Mouse (Mus musculus): Measurements from ENCODE around the gene Cutal. TPM values are rescaled to one million over a fixed set of nuclear protein-coding genes. Genes with fewer than 3 reads are reported as not detected.

Gene Cutal
- total RNA-seq, 1 experiment from 2014 or later, result 0.49 TPM

DNA sequence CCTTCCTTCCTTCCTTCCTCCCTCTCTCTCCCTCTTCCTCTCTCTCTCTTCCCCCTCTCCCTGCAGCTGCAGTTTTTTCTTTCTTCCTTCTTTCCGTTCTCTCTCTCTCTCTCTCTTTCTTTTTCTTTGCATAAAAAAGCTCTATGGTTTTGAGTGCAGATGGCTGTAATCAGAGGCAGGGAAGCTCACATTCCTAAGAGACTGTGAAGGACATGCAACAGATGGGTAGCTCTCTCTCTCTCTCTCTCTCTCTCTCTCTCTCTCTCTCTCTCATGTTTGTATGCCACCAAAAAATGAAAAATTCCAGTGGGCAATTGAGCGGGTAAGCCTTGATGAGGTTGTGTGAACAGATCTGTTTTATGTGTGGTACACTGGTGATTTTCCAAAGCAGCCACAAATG, 10.0 kb downstream of the Cutal start:
- DNase-seq, result no peak

DNA sequence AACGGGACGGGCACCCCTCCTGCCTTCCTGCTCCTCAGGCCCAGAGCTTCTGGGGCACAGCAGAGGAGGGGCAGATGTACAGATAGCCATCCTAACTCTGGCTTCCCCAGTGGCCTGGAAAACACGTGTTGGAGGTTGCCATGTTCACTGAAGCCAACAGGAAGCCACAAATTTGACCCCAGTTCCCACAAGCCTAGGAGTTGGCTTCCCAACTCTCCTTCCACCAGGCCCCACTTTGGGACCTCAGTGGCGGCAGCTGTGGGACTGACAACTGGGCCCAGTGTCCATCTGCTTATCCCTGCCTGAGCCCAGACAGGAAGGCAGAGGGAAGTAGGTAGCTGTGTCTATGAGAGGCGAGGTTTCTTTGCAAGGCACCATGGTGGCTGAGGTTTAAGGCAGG, 19.8 kb downstream of the Cutal start:
- DNase-seq, result no peak

DNA sequence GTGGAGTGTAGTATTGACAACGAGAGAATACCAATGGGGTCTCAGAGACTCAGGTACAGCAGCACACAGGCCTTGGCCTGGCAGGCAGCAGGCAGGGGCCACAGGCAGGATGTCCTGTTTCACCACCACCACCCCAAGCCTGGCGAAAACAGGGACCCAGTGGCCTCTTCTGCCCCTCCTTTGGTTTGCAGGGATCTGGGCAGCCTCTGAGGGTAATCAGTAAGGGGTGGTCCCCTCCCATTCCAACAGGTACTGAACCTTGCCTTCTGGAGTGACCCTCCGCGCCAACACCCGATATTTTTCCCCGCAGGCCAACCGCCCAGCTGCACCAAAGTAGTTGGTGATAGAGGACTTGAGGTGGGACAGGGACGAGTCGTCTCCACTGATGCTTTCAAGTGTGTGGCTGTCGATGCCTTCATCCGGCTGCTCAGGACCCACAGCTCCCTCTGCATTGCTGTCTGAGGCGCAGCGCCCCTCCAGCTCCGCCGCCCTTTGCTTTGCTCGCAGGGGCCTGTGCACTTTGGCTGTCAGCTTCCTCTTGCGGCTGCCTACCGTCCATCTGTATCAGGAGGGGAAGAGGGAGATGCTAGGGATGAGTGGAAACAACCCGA, 21.4 kb downstream of the Cutal start:
- no peak for DNase-seq

DNA sequence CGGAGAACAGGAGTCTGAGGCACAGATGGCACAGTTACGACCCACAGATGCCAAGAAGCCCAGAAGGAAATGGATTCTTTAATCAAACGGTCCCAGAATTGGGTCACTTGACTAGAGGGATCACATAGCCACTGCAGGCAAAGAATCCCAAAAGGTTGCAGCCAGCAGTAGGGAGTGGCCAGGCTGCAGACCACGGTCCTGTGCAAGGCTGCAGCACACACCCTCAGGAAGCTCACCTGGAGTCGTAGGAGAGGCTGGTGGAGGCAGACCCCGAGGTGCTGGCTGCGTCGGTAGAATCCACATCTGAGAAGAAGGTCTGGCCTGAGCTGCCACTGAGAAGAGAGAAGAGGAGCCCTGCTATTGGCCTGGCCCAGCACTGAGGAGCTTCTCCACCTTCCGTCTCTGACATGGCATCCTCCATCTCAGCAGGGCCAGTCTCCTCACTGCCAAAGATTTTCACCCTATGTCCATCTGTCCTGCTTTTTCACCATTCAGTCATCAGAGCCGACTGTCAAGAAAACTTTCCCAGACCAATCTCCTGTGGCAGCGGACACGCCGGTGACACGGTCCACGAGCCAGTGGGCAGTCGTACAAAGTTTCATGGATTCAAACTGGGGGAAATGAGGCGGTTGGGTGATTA, 22.7 kb downstream of the Cutal start:
- no peak for DNase-seq

DNA sequence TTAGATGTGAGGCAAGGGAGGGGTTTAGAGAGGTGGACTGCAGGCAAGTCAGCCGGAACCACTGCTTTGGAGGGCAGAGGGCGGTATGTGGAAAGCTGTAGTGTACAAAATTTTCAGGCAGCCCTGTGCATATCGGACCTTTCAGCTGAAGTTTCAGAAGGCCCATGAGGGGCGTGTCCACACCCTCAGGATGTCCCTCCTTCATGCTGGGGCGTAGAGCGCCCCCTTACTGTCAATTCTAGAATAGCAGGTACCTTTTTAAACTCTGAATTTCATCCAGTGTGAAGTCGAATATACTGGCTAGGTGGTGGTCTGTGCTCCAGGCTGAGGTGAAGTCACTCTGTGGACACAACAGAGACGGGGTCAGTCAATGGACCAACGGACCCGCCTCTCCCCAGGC, 23.6 kb downstream of the Cutal start:
- DNase-seq, result no peak

DNA sequence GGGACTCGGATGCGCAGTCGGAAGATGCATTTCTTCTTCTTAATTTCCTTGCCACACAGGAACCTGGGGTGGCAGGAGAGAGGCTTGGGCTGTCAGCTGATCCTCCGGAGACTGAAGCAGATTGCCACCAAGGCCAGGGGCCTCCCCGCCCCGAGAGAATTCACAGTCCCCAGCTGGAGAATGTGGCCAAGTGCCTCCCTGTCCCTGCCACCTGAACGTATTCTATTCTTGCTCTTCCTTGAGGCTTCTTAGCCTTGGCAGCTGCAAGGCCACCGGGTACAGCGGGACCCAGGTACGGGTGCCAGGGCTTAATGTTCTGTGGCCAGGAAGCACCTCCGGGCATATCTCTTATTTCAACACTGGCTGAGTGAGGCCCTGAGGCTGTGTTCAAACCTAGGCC, 25.5 kb downstream of the Cutal start:
- no peak for DNase-seq

DNA sequence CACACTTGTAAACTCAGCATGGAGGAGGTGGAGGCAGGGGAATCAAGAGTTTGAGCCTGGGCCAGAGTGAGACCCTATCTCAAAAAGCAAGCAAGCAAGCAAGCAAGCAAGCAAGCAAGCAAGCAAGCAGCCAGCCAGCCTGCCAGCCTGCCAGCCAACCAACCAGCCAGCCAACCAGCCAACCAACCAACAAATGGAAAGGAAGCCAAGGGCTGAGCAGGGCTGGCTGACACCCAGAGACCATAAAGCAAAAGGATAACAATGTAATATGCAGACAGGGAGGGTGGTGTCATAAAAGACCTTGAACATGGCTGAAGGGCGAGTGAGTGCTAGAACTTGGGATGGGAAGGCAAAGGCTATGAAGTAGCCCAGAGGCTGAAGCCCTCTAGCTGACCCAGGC, 26.2 kb downstream of the Cutal start:
- DNase-seq, result peak; percentile 47

DNA sequence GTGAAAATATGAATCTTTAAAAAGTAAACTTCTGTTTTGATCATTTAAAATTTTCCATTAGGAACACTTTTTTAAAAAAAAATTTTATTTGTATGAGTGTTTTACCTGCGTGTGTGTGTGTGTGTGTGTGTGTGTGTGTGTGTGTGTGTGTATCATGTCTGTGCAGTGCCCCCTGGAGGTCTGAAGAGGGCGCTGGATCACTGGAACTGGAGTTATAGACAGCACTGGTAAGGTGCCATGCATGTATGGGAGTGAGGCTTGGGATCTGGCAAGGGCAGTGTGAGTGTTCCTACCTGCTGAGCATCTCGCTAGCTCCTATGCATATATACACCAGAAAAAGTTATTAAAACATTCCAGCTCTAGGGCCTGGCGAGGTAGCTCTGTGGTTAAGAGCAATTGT, 27.5 kb downstream of the Cutal start:
- no peak for DNase-seq

DNA sequence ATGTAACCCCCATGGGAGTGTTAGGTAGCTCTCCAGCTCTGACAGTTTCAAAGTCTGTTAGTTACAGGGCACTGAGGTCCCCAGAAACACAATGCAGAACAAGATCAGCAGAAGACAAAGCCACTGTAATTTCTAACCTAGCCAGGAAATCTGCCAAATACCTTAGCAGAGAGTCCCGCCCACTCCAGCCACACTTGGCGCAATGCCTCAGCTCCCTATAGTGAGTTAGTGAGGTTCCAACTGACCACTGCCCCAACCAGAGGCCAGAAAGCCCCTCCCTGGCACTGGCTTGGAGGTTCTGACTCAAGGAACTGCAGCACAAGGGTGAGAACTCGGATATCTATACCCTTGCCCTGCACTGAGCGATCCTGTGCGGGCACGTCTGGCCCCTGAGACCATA, 28.5 kb downstream of the Cutal start:
- no peak for DNase-seq

DNA sequence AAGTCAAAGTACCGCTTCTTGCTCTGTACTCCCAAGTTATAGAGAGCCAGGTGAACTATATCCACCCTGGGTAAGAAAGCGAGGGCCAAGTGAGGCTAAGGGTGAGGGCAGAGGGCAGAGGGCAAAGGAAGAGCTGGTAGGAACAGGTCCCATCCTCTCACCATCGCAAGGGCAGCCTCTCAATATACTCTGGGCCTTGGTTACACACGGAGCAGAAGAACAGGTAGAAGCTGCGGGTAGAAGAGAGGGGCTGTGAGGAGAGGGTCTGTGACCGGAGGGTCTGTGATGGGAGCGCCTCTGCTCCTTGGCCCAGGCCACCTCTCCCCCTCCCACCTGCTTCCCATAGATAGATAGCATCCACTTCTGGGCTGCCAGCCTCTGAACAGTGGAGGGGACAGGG, 29.0 kb downstream of the Cutal start:
- no peak for DNase-seq

DNA sequence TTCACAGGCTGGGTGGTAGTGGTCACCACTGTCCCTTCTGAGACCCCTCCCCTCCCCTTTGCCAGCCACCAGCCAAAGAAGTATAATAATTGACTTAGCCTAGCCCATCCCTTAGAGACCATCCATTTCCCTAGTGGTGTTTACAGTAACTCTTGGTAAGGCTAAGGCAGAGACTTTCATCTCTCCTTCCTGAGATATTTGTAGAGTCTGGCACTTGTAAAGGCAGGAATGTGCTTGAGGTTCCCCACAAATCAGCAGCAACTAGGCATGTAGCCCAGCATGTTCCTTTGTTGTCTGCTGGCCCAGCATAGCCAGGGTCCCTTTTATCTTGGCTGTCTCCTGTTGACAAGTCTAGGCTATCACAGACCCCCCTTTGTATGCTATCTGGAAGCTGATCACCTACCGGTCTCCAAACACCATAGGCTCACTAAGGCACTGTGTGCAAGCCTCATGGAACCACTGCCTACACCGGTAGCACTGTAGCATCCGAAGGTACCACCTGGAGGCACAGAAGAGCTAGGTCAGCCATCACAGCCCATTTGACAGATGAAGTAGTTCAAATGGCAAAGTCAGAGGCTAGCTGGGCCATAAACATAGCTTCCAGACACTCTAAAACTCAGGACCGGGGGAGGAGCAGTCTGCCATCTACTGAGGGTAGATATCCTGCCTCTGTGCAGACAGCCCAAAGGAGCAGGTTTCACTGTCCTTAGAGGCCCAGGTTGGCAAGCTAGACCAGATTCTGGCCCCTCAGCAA, 29.6 kb downstream of the Cutal start:
- no peak for DNase-seq

DNA sequence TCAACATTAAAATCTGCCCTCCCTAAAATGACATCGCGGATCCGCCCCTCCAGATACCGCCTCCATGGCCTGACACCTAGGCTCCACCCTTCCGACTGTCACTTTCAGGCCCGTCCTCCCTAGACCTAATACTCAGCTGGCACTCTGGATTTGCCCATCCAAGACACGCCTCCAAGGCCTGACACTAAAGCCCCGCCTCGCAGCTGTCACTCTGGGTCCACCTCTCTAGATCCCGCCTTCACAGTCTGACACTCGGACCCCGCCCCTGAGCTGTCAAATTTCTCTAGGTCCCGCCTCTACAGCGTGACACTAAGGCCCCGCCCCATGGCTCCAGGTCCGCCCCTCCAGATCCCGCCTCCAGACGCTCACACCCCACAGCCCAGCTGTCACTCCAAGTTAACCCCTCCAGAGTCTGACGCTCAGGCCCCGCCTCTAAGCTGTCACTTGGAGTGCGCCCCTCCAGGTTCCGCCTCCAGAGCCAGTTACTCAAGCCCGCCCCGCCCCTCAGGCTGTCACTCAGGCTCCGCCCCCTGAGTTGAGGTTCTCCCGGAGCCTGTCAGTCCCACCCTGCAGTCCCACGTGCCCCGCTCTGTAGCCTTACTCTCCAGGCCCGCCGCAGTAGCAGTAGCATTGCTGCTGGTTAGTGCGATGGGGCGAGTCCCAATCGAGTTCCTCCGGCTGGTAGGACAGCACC, 30.8 kb downstream of the Cutal start:
- peak; percentile 96 for DNase-seq

DNA sequence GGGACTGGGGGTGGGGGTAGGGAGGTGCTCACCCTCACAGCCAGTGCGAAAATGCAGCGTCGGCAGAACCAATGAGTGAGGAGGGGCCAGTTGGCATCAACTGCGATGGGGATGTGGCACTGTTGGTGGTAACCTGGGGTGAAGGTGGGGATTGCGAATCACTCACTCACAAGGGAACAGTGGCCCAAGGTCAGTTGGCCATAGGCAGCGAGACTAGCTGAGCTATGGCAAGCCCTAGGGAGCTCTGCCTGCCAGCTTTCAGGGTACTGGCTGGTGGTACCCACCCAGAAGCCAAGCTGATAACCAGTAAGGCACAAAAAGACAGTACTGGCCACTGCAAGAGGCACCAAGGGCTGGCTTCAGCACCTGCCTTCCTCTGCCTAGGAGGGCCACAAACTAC, 32.2 kb downstream of the Cutal start:
- no peak for DNase-seq

DNA sequence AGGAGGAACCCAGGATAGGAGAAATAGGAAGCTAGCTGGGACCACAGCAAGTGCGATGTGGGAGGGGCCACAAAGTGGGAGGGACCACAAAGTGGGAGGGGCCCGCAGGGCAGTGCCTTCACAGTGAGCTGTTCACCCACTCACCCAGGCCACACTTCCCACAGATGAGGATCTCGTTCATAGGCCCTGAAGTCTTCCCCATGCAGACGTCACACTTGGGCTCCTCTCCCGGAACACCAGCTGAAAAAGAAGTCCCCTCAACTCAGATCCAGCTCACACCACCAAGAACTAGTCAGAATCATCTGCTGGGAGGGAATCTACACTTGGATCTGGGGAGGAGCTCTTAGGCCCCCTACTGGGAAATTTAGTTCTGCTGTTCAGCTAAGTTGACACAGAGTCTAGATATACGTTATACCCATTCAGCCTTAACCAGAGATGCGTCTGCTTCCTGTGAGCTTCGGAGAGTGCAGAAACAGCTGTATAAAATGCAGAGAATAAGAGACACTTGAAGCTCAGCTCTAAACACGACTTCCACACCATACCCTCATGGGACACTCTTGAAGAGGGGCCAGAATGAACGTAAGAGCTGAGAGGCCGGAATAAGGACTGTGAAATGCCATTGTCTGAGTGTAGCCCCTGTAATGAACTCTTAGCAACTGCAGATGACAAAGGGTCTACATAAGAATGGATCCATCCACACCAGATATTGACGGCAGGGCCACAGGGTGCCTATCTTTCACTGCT, 32.8 kb downstream of the Cutal start:
- peak; percentile 32 for DNase-seq

DNA sequence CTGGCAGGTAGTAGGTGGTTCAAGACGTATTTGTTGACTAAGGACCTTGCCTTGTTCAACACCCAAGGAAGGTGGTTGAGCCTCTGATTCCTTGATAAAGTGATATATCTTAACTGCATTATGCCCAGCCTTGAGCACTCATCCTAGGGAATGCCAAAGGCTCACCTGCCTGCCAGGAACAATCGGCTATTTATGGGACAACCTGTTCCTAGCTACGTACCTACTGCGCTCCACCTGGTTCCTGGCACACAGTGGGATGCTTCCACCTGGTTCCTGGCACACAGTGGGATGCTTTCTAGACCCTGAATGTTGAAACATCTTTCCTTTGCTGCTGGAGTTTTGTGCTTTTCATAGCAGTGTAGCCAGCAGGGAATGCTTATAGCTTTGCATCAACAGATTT, 35.5 kb downstream of the Cutal start:
- DNase-seq, result no peak

DNA sequence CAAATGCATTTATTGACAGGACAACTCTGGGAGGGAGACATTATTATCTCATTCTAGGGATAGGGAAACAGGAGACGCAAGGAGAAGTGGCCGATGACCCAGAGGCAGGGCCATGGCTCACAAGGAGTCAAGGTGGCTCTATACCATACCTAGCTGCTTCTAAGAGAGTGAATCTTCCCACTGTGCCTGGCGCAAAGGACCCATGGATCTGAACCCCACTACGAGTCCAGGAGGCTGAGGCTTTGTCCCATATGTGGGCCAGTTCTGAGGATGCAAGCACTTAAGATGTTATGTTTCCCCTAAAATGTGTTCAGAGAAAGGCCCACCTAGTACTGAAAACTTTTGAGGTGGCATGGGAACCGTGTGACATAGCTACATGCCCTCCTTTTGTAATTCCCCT, 37.7 kb downstream of the Cutal start:
- DNase-seq, result no peak

DNA sequence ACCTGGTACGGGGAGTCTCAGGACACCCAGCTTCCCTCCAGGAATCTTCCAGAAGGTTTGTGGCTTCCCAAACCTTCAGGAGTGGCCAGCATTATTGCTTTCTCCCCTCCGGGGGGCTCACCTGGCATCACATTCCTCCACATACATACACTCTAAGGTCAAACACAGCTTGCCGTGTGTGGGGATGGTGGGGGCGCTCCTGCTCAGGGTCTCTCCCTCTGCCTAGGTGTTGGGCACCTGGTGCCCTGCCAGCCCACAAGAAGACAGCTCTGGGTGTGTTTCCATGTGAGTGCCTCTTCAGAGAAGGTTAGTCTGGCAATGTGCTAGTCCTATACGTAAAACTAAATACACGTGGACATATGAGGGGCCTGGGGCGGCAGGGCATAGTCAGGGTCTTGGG, 38.4 kb downstream of the Cutal start:
- no peak for DNase-seq

DNA sequence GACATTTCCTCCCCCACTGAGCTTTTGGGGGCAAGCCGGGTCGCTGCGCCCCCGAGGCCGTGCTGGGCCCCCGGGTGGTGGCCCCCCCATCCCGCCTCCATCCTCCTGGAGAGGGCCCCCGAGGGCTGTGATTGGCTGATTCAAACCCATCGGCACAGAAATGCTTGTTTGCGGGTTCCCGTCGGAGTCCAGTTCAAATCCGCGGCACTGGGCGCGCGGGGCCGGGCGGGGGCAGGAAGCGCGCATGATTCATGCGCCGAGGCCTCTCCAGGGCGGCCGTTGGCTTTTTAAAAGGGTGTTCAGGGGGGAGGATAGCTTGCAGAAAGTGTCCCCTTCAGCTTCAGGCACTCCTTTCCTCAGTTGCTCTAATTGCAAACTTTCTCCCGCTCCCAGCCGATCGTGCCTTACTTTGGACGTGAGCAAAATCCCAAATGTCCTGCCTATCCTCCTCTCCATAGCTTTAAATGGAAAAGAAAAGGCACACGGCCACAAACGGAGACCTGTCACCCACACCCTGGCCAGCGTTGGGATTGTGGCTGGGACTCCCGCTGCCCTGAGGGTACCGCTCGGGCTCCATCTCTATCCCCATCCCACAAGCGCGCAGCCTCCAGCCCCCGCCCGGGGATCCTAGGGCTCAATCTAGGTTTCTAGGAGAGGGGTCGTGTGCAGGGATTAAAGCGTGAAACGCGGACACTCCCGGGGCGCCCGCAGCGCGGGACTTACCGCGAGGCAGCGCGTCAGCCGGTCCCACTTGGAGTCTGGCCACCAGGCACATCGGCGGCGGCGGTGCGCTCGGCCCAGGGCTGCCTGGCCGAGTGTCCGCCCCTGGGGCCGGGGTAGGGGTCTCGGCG, 39.2 kb downstream of the Cutal start, which contains the start of gene Phf19:
TSS of gene Phf19 (minus strand) at position 809 of the 851 bp plus-strand sequence.
- peak; percentile 60 for DNase-seq

DNA sequence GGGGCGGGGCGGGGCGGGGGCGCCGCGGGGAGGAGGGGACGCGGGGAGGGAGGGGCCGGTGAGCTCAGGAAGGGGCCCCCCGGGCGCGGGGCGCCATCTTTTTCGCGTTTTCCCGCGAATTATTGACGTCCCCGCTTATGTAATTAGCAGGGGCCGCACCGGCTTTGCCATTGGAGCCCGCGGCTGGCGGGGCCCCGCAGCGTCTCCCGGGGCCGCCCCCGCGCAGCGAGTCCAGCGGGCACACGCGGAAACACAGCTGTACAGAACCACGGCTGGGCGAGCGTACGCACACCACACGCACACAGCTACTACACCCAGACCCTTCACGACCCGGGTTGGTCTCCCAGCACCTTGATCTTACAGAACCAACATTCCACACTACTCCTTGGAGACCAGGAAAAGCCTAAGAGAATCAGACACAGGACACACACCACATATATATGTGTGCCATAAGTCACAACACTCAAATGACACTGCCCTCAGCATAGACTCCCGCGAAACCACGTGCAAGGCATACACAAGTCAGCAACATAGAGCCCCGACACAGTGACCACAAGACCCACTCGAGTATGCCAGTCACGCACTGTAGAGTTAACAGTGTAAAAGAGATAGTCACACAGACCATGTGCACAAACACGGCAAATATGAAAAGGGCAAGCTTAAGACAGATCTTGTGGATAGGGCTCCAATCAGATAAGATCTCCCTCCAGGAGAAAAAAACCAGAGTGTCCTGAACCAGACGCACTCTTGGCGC, 40.0 kb downstream of the Cutal start:
- peak; percentile 61 for DNase-seq

DNA sequence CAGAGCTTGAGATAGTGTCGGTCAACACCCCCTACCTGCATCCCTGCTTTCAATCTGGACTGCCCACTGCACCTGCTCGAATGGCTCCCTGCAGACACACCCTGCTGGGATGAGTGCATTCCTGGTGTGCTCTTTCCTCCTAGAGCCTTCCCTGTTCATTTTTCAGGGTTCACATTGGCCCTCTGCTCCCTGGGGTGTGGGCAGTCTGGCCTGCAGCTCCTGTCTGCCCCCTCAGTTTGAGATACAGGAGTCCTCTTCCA, 40.6 kb downstream of the Cutal start:
- DNase-seq, result no peak

DNA sequence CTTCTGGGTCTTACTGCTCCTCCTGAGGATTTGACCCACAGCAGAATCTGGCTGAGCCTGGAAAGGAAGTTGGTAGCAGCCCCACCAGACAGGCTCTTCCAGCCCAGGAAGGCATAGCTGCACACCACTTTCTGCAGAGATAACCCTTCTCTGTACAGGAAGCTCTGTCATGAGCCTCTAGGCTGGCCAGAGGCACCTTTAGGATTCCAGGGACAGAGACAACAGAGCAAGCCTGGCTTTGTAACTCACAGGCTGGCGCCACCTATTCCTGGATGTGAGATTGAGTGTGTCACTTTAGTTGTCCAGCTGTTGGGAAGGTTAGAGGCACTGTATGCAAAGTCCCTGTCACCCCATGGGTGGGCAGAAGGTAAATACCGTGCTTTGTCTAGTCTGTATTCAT, 40.9 kb downstream of the Cutal start:
- no peak for DNase-seq

All from adrenal gland, postnatal 25 days (tissue).